Mouse (Mus musculus) T-cell, adult 2 months (primary cell): Measurements from ENCODE around the gene Fmn2.

ENCODE experiments used
- DNase-seq: peaks from one replicate; pipeline ENCODE4 v3.0.0; 2022; ENCODE audit warnings: low spot score

The Fmn2 gene

DNA sequence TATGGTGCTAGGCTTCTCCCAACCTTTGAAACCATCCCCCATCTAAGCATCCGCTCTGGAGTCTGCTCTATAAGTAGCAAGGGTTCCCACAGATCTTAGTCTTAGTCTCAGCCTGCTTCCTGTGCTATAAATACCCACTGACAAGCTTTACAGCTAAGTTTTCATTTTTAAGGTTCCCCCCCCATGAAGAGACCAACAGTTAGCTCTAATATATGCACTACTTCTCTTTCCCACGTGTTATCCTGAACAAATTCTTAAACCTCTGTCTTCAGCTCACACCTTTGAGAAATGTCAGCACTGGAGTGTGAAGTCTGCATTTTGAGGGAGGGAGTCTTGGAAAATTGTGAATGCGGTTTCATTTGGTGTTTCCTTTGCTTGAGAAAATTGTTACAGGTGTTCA is 56.2 kb downstream of the Fmn2 start:
- no peak for DNase-seq

- no peak for DNase-seq
Observed at GRCm38 (mm10) chr1:174558488-174558887, 56.9 kb downstream of the Fmn2 start.

DNA sequence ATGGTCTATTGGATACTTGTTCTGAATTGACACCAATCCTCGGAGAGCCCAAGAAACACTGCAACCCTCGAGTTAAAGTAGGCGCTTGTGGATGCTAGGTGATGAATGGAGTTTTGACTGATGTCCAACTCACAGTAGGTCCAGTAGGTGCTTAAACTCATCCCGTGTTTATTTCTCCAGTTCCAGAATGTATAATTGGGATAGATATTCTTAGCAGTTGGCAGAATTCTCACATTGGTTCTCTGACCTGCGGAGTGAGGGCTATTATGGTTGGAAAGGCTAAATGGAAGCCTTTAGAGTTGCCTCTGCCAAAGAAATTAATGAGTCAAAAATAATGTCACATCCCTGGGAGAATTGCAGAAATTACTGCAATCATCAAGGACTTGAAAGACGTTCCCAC is 62.9 kb downstream of the Fmn2 start:
- no peak for DNase-seq

- DNase-seq: no peak
Observed at GRCm38 (mm10) chr1:174568609-174569008, 67.0 kb downstream of the Fmn2 start.

GRCm38 (mm10) chr1:174592420-174592980 is 90.9 kb downstream of the Fmn2 start:
- DNase-seq: no peak

DNA sequence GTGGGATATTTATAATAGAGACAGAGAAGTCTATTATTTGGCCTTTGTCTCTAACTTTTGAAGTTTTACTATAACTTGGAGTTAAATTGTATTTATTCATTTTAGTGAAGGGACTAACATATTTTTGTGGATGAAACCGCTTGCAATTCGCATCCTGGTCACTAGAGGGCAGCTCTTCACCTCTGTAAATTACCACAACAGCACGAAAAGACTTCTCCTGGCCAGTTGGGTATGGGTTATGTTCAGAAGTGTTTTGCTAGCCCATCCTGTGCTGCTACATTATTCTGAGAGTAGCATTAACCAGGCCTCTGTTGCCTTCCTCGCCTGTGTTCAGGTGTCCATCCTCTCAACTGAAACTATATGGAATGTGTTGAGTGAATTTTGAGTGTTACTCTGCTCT is 93.4 kb downstream of the Fmn2 start:
- DNase-seq: no peak

DNA sequence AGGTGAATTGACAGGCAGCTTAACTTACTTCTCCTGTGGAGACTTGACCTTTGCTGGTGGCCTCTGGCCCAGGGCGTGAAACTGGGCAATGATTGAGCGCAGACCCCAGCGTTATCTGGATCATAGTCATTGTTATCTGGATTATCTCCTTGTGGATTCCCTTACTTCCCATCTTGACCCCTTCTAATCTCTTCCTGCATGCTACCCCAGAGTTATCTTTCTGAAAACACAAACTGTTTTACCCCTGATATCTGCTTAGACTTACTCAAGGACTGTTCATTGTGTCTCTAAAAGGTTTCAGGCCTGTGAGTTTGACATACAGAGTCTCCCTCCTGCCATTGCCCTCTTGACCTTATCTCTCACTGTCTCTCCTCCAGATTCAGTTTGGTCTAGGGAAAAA is 95.9 kb downstream of the Fmn2 start:
- DNase-seq: no peak

DNA sequence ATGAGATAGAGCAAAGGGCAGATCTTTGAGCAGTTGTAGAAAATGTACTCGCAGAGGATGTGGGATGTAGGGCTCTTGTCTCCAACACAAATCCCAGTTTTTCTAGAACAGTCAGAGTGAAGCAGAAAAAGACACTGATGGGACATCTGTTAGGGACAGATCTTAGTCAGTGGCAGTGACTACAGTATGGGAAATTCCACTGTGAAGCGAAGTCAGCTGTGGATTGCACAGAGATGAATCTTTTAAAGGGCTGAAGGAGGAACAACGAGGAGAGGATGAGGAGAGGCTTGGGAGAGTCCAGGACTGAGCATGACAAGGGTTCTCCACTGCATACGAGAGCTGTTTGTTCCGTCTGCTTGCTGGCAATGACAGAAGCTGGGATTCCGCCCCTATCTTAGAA is 96.6 kb downstream of the Fmn2 start:
- DNase-seq: no peak

GRCm38 (mm10) chr1:174600041-174600440 is 98.4 kb downstream of the Fmn2 start:
- no peak for DNase-seq

DNA sequence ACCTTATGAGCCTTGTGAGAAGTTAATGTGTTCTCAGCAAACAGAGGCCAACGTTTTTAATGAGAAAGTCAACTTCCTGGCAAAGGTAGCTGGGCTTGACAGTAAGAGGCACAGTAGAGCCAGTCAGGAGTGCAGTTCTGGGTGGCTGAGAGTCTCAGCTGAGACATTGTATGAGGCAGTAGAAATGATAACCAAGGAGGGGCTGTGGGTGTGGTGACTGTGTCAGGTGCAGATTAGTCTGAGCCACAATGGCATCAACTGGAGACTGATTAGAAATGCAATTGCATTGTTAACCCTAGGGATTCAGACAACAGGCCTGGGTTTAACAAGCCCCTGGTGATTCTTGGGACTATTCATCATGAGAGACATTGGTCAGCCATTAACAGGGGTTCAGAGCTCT is 99.0 kb downstream of the Fmn2 start:
- no peak for DNase-seq

DNA sequence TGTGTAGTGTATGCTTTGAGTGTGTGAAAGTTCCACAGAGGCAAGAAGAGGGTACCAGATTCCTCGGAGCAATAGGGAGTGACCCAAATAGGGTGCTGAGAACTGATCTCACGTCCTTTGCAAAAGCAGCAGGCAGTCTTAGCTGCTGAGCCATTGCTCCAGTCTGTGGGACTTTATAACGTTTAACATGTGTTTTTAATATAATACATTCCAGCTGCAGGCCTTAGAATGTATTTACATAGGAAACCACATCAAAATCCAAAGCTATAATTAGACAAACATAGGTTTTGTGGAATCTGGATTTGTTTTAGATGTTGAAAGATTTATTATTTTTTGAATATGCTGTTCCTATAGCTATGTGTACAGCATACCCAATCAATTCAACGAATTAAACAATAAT is 115.7 kb downstream of the Fmn2 start:
- no peak for DNase-seq

DNA sequence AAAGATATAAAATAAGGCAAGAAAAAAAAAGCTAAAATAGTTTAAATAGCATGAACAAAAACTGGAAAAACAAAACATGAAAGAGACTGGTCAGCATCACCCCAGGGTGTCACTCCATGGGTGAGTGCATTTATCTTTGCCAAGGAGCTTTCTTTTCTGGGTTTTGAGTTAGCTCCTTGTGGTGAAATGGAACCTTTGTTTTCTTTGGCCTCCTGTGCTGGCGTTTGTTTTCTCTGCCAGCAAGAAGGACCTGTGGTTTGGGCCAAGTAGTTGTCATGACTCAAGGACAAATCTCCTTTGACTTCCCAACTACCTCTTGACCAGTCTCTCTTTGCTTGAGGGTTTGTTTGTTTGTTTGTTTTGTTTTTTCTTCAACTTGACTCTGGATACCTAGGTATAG is 119.9 kb downstream of the Fmn2 start:
- DNase-seq: no peak

GRCm38 (mm10) chr1:174623054-174623453 is 121.4 kb downstream of the Fmn2 start:
- no peak for DNase-seq

DNA sequence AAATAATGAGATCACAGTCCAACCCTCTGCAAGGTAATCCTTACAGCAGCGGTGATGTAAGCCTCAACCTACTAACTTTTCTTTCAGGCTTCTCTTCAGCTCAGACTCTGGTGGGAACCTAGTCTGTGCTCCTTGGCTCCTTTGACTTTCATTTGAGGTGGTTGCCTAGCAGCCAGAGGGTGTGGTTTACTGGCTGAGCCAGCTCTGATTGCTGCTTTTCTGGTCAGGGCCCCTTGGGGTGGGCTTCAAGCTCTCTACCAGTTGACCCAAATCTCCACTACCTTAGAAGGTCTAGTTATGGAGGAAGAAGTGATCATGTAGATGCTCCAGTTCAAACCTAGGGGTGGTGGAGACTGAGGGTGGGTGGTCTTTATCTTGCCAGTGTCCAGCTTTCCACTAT is 128.4 kb downstream of the Fmn2 start:
- no peak for DNase-seq

DNA sequence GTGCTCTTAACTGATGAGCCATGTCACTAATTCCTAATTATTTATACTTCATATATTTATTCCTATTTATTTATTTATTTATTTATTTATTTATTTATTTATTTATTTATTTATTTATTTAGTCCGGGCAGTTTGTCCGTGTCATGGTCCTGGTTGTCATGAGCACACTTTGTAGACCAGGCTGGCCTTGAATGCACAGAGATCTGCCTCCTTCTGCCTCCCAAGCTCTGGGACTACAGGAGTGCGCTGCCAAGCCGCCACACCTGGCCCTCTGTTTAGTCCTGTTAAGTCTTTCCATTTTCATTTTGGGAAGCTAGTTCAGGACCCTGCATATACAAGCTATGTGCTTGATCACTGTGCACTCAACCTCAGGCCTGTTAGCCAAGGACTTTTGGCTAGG is 134.7 kb downstream of the Fmn2 start:
- no peak for DNase-seq

GRCm38 (mm10) chr1:174637564-174638085 is 136.0 kb downstream of the Fmn2 start:
- DNase-seq: no peak

DNA sequence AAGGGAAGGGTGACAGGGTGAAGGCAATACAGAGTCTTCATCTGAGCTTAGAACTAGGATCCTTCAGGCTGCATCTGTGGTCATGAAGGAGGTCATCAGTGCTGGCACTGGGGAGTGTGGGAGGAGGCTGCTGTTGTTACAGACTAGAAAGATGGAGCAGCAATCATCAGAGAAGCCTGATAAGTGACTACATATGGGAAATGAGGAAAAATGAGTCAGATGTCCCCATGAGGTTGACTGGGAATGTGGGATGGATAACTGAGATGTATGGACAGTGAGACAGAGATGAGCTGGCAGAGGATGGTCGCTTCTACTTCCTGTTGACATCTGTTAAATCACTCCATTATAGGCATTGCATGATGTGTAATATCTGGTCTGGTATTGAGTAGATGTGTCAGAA is 139.3 kb downstream of the Fmn2 start:
- DNase-seq: no peak

DNA sequence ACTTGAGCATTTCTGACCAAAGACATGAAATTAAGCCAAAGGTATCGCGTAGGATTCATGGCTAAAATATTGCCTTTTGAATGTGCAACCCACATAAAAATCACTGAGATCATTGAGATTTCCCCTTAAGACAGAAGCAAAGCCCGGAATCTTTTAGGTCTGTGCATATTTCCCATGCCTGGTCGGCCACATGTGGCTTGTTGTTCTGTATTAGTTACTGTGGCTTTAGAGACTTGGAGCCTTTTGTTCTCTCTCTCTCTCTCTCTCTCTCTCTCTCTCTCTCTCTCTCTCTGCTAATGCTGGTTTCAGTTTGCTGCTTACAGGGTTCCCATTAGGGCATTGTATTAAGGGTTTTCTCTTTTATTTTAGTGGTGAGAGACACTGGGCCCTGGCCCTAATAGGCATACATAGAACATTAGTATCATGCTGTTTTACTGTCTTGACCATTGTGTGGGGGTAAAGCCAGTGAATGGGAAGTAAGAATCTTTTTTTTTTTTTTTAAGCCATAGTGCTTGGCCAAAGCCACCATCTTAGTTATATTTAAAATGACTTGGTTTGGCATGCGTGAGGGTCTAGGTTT is 141.9 kb downstream of the Fmn2 start:
- DNase-seq: no peak

GRCm38 (mm10) chr1:174649421-174649826 is 147.8 kb downstream of the Fmn2 start:
- no peak for DNase-seq

DNA sequence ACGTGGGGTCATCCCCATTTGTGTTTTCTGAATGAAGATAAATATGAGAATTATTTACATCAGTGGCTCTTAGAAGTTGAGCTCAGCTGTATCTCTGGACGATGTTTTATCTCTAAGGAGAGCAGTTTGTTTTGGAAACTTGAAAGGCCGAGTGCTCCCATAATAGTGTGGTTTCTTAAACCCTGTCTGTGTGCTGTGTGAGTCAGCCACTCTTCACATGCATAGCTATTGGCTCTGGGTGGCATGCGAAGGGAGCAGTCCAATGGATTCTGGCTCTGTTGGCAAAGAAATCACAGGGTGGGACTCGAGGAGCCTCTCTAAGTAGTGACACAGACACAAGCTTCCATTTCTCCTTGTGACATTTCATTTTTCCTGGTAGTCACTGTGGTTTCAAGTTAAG is 152.9 kb downstream of the Fmn2 start:
- no peak for DNase-seq

DNA sequence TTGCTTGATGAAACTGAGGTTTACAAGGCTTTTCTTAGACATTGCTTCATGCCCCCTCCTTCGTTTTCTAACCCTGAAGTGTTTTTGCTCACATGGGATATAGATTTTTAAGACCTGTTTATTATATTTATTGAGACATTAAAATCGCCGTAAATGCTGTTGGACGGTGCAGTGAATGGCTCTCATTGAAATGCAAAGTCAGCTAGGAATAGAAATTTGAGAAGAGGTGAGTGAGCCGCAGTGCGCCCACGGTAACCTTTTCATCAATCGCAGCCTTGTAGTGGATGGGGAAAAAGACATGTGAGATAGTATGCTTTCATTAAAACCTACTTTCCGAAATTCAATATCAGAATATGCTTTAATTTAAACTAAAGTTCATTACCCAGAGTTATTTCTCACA is 153.7 kb downstream of the Fmn2 start:
- DNase-seq: no peak

GRCm38 (mm10) chr1:174656554-174656953 is 154.9 kb downstream of the Fmn2 start:
- DNase-seq: no peak

DNA sequence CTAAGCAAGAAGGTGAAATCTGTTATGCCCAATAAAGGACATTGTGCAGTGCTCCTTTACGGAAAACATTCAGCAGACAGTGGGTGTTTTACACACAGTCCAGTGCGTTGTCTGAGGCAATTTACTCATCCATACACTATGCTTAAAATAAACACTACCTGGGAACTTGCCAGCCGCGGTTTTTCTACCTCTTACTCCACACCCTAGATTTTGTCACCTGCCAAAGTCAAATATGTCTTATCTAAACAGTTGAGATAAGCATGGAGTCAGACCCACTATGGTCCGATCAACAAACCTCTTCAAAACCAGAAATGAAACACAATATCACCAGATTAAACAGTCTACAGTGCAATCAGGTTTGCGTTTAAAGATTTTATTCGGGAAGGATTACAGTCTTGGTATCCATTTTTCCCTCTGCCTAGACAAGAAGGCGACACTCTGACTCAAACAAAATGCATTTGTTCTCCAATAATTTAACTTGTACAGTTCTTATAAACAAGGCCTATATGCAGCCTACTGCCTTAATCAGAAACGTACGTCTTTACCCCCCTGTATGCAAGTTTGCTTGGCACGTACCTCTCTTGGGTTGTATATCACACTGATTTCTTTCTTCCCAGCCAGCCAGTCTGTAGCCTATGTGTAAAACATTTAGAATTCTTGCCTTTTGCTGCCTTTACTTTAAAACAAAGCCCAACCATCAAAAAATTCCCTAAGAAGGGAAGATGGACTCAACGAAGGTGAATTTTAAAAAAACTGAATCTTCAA is 158.0 kb downstream of the Fmn2 start:
- no peak for DNase-seq

DNA sequence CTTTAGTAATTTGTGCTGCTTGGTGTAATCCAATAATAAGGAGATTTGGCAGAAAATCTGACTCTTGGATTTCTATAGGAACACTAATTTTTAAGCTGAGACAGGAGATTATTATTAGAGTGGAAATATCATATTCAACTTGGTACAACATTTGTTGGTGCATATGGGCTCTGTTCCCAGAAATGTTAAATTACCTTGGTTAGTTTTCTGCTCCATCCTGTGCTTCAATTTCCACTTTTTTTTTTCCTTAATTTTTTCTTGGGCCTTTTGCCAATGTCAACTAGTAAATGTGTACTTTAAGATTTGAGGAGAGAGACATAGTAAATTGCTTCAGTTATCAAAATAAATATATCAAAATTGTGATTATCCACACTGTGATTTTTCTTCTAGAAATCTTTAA is 163.5 kb downstream of the Fmn2 start:
- DNase-seq: no peak
